Mouse (Mus musculus): ENCODE results near the gene Dsp.

Gene Dsp

DNA sequence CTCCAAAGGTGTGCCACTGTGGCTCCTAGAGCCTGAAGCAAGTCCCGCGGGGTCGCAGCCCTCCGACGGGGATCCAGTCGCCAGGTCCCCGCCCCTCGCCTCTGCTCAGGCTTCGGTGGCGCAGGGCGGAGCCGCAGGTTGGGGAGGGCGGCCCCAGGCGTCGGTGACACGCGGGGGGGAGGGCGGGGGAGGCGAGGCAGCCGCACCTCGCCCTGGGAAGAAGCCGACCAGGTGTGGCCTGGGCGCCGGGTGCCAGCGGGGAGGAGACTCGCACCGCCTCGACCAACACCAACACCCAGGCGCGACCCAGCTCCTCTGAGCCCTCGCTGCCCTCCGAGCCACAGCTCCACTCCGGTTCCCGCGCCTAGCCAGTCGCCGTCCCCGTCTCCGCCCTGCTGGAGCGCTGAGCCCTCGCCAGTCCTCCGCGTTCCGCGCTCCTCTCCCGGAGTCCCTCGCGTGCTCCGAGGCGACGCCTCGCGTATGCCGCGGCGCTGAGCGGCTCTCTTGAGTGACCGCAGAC, at the start of gene Dsp:
Gene Dsp, plus strand, starts transcription at position 226 of the 520 bp plus-strand sequence.
- DNase-seq (ENCODE audit: low read depth) = no peak

DNA sequence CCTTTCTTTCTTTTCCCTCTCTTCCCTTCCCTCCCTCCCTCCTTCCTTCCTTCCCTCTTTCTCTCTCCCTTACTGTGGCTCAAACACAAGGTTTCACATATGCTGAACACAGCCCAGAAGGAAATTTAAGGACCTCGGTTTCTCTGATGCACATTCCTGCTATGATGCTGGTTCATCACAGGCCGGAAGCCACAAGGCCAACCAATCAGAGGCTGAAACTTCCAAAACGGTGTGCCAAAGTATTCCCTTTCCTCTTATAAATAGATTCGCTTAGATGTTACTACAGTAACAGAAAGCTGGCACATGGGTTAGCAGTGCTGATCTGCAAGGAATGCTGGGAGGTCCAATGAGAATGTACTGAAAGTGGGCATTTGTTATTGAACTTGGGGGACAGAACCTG, 47.7 kb upstream of the Dsp start:
- DNase-seq (ENCODE audit: low read depth) = no peak

- DNase-seq (ENCODE audit: low read depth) = no peak
Measured at GRCm38 (mm10) chr13:38104501-38104900, 46.6 kb upstream of the Dsp start.

DNA sequence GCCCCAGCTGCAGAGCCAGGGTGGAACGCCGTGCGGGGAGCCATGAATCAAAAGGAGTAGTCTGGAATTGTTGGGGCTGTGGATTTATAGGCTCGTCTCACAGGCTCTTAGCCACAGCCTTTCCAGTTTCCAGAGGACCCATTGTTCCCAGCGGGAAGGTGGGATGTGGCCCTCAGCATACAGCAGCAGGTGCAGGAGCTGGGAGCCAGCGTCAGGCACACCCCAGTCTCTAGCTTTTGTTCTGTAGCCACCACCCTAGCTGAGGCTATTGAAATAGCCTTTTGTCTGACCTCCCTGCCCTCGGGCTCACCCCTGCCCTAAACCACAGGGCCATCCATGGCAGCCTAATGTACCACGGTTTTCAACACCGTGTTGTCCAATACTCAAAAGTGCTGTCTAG, 42.0 kb upstream of the Dsp start:
- no peak for DNase-seq (ENCODE audit: low read depth)

- DNase-seq (ENCODE audit: low read depth) = no peak
Measured at GRCm38 (mm10) chr13:38122321-38122720, 28.8 kb upstream of the Dsp start.

DNA sequence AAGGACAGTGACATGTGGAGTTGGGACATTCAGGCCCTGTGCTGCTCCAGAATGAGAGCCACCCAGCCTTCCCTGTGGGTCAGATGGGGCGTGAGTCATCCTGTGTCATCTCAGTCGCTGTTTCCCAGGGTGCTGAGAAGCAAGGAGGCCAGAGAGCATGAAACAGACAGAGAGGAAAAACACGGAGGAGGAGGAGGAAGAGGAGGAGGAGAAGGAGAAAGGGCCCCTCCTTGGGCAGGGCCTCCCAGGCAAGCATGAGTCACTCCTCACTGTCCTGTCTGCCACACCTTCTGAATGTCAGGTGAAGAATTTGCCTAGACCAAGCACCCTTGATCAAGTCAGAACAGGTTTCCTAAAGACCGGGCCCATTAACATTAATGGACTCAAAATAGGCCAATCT, 27.4 kb upstream of the Dsp start:
- peak; percentile 16 for DNase-seq (ENCODE audit: low read depth)

GRCm38 (mm10) chr13:38127683-38128082, 23.4 kb upstream of the Dsp start:
- no peak for DNase-seq (ENCODE audit: low read depth)

- no peak for DNase-seq (ENCODE audit: low read depth)
Measured at GRCm38 (mm10) chr13:38128246-38128645, 22.8 kb upstream of the Dsp start.

GRCm38 (mm10) chr13:38129492-38129891, 21.6 kb upstream of the Dsp start:
- no peak for DNase-seq (ENCODE audit: low read depth)

DNA sequence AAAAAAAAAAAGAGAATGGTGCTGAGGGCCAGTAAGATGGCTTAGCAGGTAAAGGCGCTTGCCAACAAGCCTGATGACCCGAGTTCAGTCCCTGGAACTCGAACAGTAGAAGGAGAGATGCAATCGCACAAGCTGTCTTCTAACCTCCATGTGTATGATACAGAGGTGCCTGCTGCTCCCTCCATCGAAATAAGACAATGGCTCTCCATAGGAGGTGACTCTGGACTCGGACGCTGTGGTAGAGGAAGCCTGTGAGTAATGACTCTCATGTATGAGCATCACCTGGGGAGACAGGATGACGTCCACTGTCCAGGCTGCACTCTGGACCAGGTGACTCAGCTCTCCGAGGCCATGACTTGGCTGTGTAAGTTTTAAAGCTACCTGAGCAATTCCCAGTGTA, 21.0 kb upstream of the Dsp start:
- DNase-seq (ENCODE audit: low read depth) = no peak

DNA sequence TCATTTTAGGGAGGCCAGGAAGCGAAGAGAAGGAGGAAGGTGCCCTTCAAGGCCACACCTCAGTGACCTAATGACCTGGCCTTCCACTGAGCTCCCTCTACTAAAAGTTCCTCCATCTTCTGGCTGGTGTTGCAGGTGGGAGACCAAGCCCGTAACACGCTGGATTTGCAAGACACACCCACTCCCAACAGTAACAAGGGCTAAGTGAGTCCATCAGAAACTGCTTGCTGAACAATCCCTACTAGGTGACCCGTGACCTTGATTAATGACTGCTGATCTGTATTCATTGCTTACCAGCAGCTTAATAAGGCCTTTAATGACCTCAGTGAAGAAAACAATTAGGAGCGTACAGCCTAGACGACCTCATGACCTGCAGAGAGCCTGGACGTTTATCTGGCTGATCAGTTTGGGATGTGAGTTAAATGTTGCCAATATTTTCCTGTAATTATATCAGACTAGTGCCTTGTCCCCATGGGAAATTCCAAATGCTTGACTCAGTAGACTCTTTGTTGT, 18.0 kb upstream of the Dsp start:
- DNase-seq (ENCODE audit: low read depth) = no peak

- DNase-seq (ENCODE audit: low read depth) = no peak
Measured at GRCm38 (mm10) chr13:38140521-38140920, 10.6 kb upstream of the Dsp start.

- no peak for DNase-seq (ENCODE audit: low read depth)
Measured at GRCm38 (mm10) chr13:38144962-38145713, 6.0 kb upstream of the Dsp start.

GRCm38 (mm10) chr13:38148348-38148747, 2.7 kb upstream of the Dsp start:
- DNase-seq (ENCODE audit: low read depth) = no peak

- DNase-seq (ENCODE audit: low read depth) = no peak
Measured at GRCm38 (mm10) chr13:38151671-38152428, 756 bp downstream of the Dsp start.

DNA sequence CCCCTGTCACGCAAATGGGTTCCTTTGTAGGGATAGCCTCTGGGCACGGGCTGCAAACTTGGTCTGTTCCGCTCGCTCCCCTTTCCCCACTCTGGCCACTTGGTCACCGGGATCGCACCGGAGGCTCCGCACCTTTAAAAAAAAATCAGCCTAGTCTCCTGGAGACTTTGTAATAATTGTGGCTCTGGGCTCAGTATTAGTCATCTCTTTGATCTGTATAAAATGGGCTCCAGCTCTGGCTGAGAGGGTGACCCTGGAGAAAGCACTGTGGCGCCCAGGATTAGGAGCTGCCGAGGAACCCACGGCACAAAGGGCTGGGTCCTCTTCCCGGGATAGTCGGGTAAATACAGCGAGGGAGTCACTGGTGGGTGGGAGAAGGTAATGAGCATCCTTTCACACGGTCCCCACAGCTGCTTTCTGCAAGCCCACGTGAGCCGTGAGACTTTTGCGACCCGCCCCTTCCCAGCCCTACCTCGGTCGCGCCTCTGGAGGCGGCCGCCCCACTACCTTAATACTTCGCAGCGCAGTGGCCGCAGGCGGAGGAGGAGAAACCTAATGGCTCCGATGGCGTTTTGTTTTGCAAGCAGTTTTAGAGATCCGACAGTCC, 1.4 kb downstream of the Dsp start:
- no peak for DNase-seq (ENCODE audit: low read depth)

GRCm38 (mm10) chr13:38155523-38155922, 4.4 kb downstream of the Dsp start:
- no peak for DNase-seq (ENCODE audit: low read depth)

DNA sequence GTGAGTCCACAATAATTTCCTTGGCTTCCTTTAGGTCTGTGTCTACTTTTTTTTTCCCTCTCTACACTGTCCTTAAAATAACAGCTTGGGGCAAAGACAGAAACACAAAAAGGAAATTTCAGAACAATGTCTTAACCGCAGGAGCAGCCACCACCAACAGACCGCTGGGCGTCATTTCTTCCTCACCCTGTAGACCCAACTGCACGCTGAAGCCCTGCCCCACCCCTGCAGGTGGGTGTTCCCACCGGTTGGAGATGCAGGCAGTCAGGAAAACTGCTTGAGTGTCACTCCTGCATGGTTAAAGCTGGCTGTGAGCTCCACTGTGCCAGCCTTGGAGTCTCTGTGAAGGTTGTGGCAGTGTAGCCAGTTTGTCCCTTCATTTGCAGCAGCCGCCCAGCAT, 6.5 kb downstream of the Dsp start:
- DNase-seq (ENCODE audit: low read depth) = peak; percentile 84

- DNase-seq (ENCODE audit: low read depth) = no peak
Measured at GRCm38 (mm10) chr13:38162002-38162401, 10.9 kb downstream of the Dsp start.

GRCm38 (mm10) chr13:38162668-38163067, 11.6 kb downstream of the Dsp start:
- no peak for DNase-seq (ENCODE audit: low read depth)

DNA sequence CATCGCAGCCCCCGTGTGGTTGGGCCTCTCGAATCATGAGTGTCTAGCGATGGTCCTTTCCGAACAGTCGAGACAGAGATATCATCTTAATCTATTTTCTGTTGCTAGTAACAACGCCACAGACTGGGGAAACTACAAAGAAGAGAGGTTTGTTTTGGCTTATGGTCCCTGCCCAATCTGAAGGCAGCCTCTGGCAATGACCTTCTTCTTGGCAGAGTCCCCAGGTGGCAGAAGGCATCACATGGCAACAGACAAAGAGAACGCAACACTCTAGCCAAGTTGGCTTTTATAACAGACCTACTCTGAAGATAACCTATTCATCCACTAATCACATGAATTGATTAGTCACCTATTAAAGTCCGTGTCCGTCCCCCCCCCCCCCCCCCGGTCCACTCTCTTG, 13.8 kb downstream of the Dsp start:
- DNase-seq (ENCODE audit: low read depth) = no peak

- no peak for DNase-seq (ENCODE audit: low read depth)
Measured at GRCm38 (mm10) chr13:38167056-38167455, 16.0 kb downstream of the Dsp start.

DNA sequence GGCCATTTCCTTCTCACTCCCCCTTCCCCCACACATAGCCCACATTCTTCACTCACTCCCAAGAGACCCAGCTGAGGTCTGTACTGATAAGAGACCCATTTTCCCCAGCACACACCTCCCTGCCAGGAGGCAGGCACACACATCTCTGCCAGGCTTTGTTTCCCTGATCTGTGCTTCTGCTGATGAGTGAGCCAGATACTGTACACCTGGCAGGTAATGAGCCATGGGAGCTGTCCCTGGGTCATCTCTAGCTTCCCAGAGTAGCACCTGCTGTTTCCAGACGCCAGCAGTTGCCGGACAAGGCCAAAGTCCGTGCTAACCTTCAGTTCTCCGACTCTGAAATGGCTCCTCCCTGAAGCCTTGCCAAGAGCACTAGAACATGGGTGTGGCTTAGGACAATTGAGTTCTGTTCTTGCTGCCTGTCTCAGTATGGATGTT, 19.6 kb downstream of the Dsp start:
- no peak for DNase-seq (ENCODE audit: low read depth)
